Comparison of ENCODE assay signal across 12 mouse cellular contexts in the genomic region with DNA sequence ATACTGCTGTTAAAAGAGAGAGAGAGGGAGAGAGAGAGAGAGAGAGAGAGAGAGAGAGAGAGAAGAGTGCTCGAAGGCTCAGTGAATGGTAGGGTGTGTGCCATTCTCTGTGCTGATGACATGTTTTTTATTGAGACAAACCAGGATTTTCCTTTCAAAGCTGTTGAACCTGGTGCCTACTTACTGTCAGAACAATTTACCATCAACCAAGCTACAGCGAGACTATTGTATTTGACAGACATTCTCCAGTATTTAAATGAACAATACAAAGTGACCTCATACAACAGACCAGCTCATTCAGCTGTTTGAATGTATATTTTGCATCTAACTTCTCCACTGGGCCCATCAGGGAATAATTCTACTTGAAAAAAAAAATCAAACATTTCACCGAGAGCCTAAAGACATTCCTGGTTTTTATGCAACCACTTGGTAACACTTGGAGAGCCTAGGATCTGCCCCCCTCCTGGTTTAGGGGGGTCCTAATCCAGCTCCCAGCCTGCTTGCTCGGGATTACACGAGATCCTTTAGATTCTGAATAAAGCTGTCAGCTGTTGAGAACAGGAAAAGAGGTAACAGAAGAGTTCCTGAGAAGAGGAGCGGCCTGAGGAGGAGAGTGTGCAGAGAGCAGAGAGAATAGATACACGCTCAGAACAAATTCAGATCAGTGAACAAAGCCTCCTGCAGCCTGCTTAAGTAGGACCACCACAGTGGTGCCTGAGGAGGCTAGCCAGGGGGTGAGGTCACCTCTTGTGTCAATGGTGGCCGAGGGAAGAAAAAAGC.
DNase-seq lines count a peak whose midpoint lies in the region; ATAC-seq lines count a peak whose summit lies in the region.
"Had no signal": no experiment of that assay in that cellular context is flagged by ENCODE, and none has a peak within 500 bp of the region (broad histone marks: within the 10 kb centered on the region; RNA-seq: fewer than 3 reads in every experiment).

No protein-coding gene starts in this region.

- DNase-seq in limb, embryonic 11.5 days (ENCODE audit: low spot score), result peak; percentile 27
- no peak for DNase-seq in limb, embryonic 10.5 days (ENCODE audit: low spot score)
- peak; percentile 32 for DNase-seq in embryonic facial prominence, embryonic 14.5 days (ENCODE audit: low spot score)
- peak; percentile 86 for DNase-seq in retina, embryonic 14.5 days (ENCODE audit: low spot score)
- no peak for DNase-seq in left cerebral cortex, postnatal 14 days (ENCODE audit: low spot score in 2 of 2)
- no peak for DNase-seq in left cerebral cortex, adult 11 months (ENCODE audit: low spot score)
- no peak for DNase-seq in urinary bladder, postnatal 25 days (ENCODE audit: low spot score)
- DNase-seq: thymus, adult 18-20 months had no signal

- no peaks in the 10 kb centered on the region for H3K36me3 ChIP-seq in limb, embryonic 11.5 days (ENCODE audit: control insufficient read depth, insufficient read depth, low read length)
- no peaks in the 10 kb centered on the region for H3K36me3 ChIP-seq in limb, embryonic 10.5 days
- no peaks in the 10 kb centered on the region for H3K36me3 ChIP-seq in embryonic facial prominence, embryonic 14.5 days (ENCODE audit: control insufficient read depth, insufficient read depth, low read length)
- no peaks in the 10 kb centered on the region for H3K36me3 ChIP-seq in hindbrain, embryonic 16.5 days (ENCODE audit: control insufficient read depth, insufficient read depth, low read length)
- H3K36me3 ChIP-seq: limb, embryonic 15.5 days had no signal

- H3K4me1 ChIP-seq in limb, embryonic 11.5 days (ENCODE audit: control insufficient read depth, insufficient read depth, low read length), result no peaks in the 10 kb centered on the region
- H3K4me1 ChIP-seq in limb, embryonic 10.5 days, result peaks cover 5% of the 10 kb centered on the region; the same call in 1 of the 2 replicates
- peaks cover 7% of the 10 kb centered on the region; the same call in 1 of the 2 replicates for H3K4me1 ChIP-seq in embryonic facial prominence, embryonic 14.5 days (ENCODE audit: control insufficient read depth, insufficient read depth, low read length)
- H3K4me1 ChIP-seq in hindbrain, embryonic 16.5 days (ENCODE audit: control insufficient read depth, insufficient read depth, low read depth, low read length), result no peaks in the 10 kb centered on the region
- H3K4me1 ChIP-seq: limb, embryonic 15.5 days had no signal

- no peaks in the 10 kb centered on the region for H3K9me3 ChIP-seq in limb, embryonic 11.5 days (ENCODE audit: control insufficient read depth, low read length)
- H3K9me3 ChIP-seq in limb, embryonic 10.5 days (replicated peaks), result no peaks in the 10 kb centered on the region
- no peaks in the 10 kb centered on the region for H3K9me3 ChIP-seq in embryonic facial prominence, embryonic 14.5 days (ENCODE audit: control insufficient read depth, low read length)
- no peaks in the 10 kb centered on the region for H3K9me3 ChIP-seq in hindbrain, embryonic 16.5 days (ENCODE audit: control insufficient read depth, low read length)
- H3K9me3 ChIP-seq: limb, embryonic 15.5 days had no signal

- 56% methylated on average over 8 of the region's 8 CpGs for WGBS in limb, embryonic 11.5 days
- WGBS in limb, embryonic 10.5 days, result 57% methylated on average over 8 of the region's 8 CpGs
- WGBS in embryonic facial prominence, embryonic 14.5 days, result 24% methylated on average over 8 of the region's 8 CpGs
- WGBS in hindbrain, embryonic 16.5 days, result 22% methylated on average over 8 of the region's 8 CpGs

- no peak for ATAC-seq in limb, embryonic 11.5 days (ENCODE audit: insufficient number of reproducible peaks, low FRiP score, low TSS enrichment, low read depth)
- peak; percentile 63; the same call in 1 of the 2 replicates for ATAC-seq in embryonic facial prominence, embryonic 14.5 days (ENCODE audit: low read depth)
- ATAC-seq in hindbrain, embryonic 16.5 days, result peak; percentile 48
- ATAC-seq: CD4-positive, CD25-positive, alpha-beta regulatory T cell, adult 4 months had no signal

- no peaks in the 10 kb centered on the region for H3K27me3 ChIP-seq in limb, embryonic 11.5 days (ENCODE audit: control insufficient read depth, insufficient read depth, low read length)
- no peaks in the 10 kb centered on the region for H3K27me3 ChIP-seq in limb, embryonic 10.5 days (ENCODE audit: low read depth, poor library complexity, severe bottlenecking)
- no peaks in the 10 kb centered on the region for H3K27me3 ChIP-seq in embryonic facial prominence, embryonic 14.5 days (replicated peaks; ENCODE audit: control insufficient read depth, insufficient read depth, low read length)
- H3K27me3 ChIP-seq in hindbrain, embryonic 16.5 days (replicated peaks; ENCODE audit: control insufficient read depth, insufficient read depth, low read length), result no peaks in the 10 kb centered on the region
- H3K27me3 ChIP-seq: limb, embryonic 15.5 days had no signal

- no peak overlapping the region for H3K9ac ChIP-seq in limb, embryonic 11.5 days (ENCODE audit: low read length)
- no peak overlapping the region for H3K9ac ChIP-seq in embryonic facial prominence, embryonic 14.5 days (ENCODE audit: low read depth, low read length)
- H3K9ac ChIP-seq in hindbrain, embryonic 16.5 days (ENCODE audit: low read depth, low read length), result no peak overlapping the region
- H3K9ac ChIP-seq: limb, embryonic 15.5 days had no signal

- intact Hi-C loops in left cerebral cortex, postnatal 14 days (cut with DNase I), result no loop called here

- H3K4me2 ChIP-seq in limb, embryonic 11.5 days (ENCODE audit: low read depth, severe bottlenecking), result no peak overlapping the region
- H3K4me2 ChIP-seq in embryonic facial prominence, embryonic 14.5 days (ENCODE audit: low read depth, low read length), result peak overlapping the region; percentile 44
- peak overlapping the region; percentile 45 for H3K4me2 ChIP-seq in hindbrain, embryonic 16.5 days (ENCODE audit: low read length)
- H3K4me2 ChIP-seq: limb, embryonic 15.5 days had no signal

- no peak overlapping the region for H3K27ac ChIP-seq in limb, embryonic 11.5 days (replicated peaks; ENCODE audit: low read depth, low read length)
- no peak overlapping the region for H3K27ac ChIP-seq in limb, embryonic 10.5 days
- H3K27ac ChIP-seq in embryonic facial prominence, embryonic 14.5 days (replicated peaks; ENCODE audit: low read depth, low read length), result no peak overlapping the region; the same call in 1 of the 2 replicates
- H3K27ac ChIP-seq in hindbrain, embryonic 16.5 days (ENCODE audit: low read depth, low read length), result no peak overlapping the region
- H3K27ac ChIP-seq: kidney, postnatal 0 days; limb, embryonic 15.5 days had no signal

- no peak overlapping the region for H3K4me3 ChIP-seq in limb, embryonic 11.5 days (ENCODE audit: low read depth, low read length)
- H3K4me3 ChIP-seq in limb, embryonic 10.5 days, result no peak overlapping the region
- peak overlapping the region; percentile 4; the same call in 1 of the 2 replicates for H3K4me3 ChIP-seq in embryonic facial prominence, embryonic 14.5 days (ENCODE audit: low read depth, low read length)
- no peak overlapping the region for H3K4me3 ChIP-seq in hindbrain, embryonic 16.5 days (ENCODE audit: low read length)
- H3K4me3 ChIP-seq: limb, embryonic 15.5 days had no signal

Comparison
In these comparisons a context has a peak if more than half of its experiments do, and no peak if none do; other contexts are left out.
1. DNase-seq: peak in limb, embryonic 11.5 days (single experiment), embryonic facial prominence, embryonic 14.5 days (single experiment) and retina, embryonic 14.5 days (single experiment); none in limb, embryonic 10.5 days (single experiment), left cerebral cortex, postnatal 14 days (0 of 2), left cerebral cortex, adult 11 months (single experiment) and urinary bladder, postnatal 25 days (single experiment).